Mouse (Mus musculus): ENCODE data around the gene Colq.

The Colq gene

GRCm38 (mm10) chr14:31574903-31575665 is 16.1 kb downstream of the Colq start:
- no peak for DNase-seq

GRCm38 (mm10) chr14:31572561-31573175 is 18.5 kb downstream of the Colq start:
- no peak for DNase-seq

- no peak for DNase-seq
These were observed 19.7 kb downstream of the Colq start for GRCm38 (mm10) chr14:31571419-31571818.

GRCm38 (mm10) chr14:31570131-31570951 is 20.8 kb downstream of the Colq start:
- no peak for DNase-seq

- peak; percentile 73 for DNase-seq
These were observed 22.0 kb downstream of the Colq start for GRCm38 (mm10) chr14:31569151-31569631.

- peak; percentile 15 for DNase-seq
These were observed 25.5 kb downstream of the Colq start for GRCm38 (mm10) chr14:31565478-31566212.

GRCm38 (mm10) chr14:31564452-31565179 is 26.5 kb downstream of the Colq start:
- peak; percentile 81 for DNase-seq

- peak; percentile 50 for DNase-seq
These were observed 30.3 kb downstream of the Colq start for GRCm38 (mm10) chr14:31560886-31561285.

GRCm38 (mm10) chr14:31559216-31559615 is 31.9 kb downstream of the Colq start:
- DNase-seq, result no peak

- no peak for DNase-seq
These were observed 33.4 kb downstream of the Colq start for GRCm38 (mm10) chr14:31557784-31558183.

GRCm38 (mm10) chr14:31557273-31557672 is 33.9 kb downstream of the Colq start:
- DNase-seq, result no peak

- DNase-seq, result no peak
These were observed 34.5 kb downstream of the Colq start for GRCm38 (mm10) chr14:31556526-31557260.

- no peak for DNase-seq
These were observed 35.1 kb downstream of the Colq start for GRCm38 (mm10) chr14:31555963-31556434.

GRCm38 (mm10) chr14:31555021-31555420 is 36.1 kb downstream of the Colq start:
- no peak for DNase-seq

GRCm38 (mm10) chr14:31543885-31544442 is 47.2 kb downstream of the Colq start:
- DNase-seq, result no peak

- peak; percentile 37 for DNase-seq
These were observed 53.8 kb downstream of the Colq start for GRCm38 (mm10) chr14:31537298-31537697.

- no peak for DNase-seq
These were observed 58.5 kb downstream of the Colq start for GRCm38 (mm10) chr14:31532656-31533055.

- DNase-seq, result peak; percentile 60
These were observed 59.5 kb downstream of the Colq start for GRCm38 (mm10) chr14:31531506-31532148.

GRCm38 (mm10) chr14:31530847-31531246 is 60.3 kb downstream of the Colq start:
- DNase-seq, result peak; percentile 18

Measured in kidney, postnatal 14 days (tissue).